Mouse (Mus musculus) cerebellum, adult 11-12 months (tissue): ENCODE measurements around the gene Limk2.

Source experiments
- DNase-seq: peaks from one replicate; pipeline ENCODE4 v3.0.0; 2022

Gene Limk2

GRCm38 (mm10) chr11:3331756-3332642, 77.0 kb downstream of the Limk2 start:
- peak; percentile 96 for DNase-seq

DNA sequence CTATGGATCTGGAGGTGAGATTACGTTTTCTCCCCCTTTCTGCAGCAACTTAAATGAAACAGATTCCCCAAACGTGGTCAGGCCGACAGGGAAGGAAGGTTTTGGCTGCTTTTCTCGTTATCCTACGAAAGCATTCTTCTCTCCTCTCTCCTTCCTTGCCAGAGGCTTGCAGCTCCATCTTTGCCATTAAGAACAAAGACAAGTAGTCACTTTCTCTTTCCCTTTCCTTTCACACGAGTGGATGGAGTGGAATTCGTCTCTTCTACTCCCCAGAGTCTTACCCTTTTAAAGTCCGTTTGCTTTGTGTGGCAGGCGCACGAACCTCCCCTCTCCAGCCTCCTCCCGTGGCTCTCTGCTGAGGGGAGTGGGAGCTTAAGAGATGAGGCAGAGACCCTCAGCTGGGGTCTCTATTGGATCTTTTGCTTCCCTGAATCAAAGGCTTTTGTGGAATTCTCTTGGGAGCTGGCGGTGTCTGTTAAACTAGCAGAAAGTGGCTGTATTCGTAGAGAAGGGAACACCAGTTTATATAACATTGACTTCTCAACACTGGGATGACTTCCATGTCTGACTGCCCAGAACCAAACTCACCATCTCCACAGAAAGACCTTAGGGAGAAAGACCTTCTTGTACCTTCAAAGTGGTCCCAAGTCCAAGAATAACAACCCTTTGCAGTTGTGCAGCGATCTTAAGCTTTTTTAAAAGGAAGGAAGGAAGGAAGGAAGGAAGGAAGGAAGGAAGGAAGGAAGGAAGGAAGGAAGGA, 77.8 kb downstream of the Limk2 start:
- peak; percentile 51 for DNase-seq

DNA sequence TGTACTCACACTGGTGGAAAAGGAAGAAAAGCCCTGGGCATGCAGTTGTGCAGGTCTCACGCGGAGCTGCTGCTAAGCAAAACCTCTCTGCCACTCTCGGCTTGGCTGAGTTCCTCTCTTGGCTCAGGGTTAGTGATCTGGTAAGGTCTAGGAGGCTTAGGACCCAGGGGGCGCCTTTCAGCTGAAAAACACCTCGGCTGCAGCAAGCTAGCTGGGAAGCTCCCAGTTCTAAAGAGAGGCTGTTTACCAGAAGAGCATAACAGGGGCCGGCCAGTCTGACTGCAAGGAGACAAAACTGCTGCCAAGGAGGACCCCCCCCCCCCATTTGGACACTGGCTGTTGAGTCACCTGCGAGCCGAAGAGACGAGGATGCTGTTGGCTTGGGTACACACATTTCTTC, 78.4 kb downstream of the Limk2 start:
- peak; percentile 94 for DNase-seq

GRCm38 (mm10) chr11:3329891-3330451, 79.0 kb downstream of the Limk2 start, which contains the start of gene Pik3ip1:
TSS of gene Pik3ip1 (plus strand) at chr11:3330401.
- DNase-seq: no peak

GRCm38 (mm10) chr11:3328806-3329775, 79.9 kb downstream of the Limk2 start:
- DNase-seq: peak; percentile 42

GRCm38 (mm10) chr11:3328271-3328670, 80.7 kb downstream of the Limk2 start:
- DNase-seq: no peak

GRCm38 (mm10) chr11:3318286-3318685, 90.7 kb downstream of the Limk2 start:
- DNase-seq: no peak

GRCm38 (mm10) chr11:3314148-3314547, 94.8 kb downstream of the Limk2 start:
- peak; percentile 69 for DNase-seq

DNA sequence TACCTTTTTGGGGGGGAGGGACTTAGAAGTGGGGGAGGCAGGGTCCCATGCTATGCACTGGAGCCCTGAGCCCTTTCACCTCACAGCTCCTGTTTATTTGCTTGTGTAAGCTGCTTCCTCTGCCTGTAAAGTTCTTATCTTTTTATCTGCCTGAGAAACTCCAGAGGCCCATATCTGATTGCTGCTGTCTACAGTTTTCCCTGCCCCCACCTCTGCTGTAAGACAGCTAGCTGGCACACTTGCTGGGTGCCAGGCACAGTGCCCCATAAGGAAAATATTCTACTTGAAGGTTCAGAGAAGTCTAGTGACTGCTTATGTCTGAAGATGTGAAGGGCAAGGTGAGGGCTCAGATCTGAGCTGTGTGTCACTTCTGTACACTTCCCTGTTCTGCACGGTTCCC, 95.7 kb downstream of the Limk2 start:
- DNase-seq: no peak

DNA sequence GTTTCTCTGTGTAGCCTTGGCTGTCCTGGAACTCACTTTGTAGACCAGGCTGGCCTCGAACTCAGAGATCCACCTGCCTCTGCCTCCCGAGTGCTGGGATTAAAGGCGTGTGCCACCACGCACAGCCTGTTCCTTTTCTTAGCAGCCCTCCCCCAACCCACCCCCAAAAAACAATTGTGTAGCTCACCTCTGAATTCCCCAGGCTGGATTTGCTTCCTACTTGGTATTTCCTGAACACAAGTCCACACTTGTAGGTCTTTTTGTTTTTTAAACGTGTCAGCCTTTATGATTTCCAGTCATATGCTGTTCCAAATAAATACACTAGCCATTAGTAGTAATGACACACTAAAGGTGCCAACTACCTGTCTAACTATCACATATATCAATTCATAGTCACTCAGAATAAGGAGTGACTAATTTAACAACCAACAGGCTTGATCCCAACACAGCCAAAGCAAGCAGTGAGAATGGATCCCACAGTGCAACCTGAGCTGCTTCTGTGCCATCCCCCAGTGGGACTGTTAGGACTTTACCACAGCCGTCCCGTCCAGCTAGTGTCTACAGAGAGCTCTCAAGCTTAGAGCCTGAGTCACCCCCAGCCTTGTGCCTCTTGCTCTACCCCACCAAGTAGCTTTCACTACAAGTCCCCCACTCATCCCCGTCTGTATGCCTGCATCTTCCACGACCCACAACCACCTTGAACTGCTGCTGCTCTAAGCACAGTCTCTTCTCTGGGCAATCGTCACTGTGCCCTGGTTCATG, 97.2 kb downstream of the Limk2 start:
- no peak for DNase-seq

DNA sequence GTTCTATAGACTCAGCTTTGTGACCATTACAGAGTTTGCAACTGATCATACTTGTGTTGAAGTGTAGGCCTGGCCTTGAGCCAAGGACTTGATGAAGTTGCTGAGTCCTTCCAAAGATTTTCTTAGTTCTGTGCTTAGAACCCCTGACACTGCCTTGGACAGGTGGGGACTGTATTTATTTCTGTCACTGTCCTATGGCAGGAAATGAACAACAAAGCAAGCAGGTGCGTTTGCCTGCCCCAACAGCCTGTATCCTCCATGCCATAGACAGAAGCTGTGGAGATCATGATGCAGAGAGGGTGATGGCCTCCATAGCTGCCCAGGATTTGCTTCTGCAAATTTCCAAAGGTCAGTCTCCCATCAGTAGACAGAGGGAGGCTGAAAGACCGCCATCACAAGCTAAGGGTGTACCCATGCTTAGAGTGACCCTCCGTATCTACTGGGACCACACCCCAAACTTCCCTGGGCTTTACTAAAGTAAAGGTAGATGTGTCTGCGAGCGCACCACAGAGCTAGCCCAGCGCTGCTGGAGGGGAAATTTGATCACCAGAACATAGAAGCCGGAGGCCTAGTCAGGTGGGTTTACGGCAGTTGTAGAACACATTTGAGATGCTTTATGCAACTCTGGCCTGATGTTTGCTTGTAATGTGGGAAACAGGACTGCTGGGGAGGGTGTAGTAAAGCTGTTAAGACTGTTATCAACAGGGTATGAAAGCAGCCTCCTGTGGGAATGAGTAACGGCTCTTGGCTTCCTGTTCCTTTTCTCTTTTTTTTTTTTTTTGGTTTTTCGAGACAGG, 98.0 kb downstream of the Limk2 start:
- no peak for DNase-seq

- no peak for DNase-seq
Observed at GRCm38 (mm10) chr11:3309884-3310283, 99.1 kb downstream of the Limk2 start.

- no peak for DNase-seq
Observed at GRCm38 (mm10) chr11:3307875-3308274, 101.1 kb downstream of the Limk2 start.

DNA sequence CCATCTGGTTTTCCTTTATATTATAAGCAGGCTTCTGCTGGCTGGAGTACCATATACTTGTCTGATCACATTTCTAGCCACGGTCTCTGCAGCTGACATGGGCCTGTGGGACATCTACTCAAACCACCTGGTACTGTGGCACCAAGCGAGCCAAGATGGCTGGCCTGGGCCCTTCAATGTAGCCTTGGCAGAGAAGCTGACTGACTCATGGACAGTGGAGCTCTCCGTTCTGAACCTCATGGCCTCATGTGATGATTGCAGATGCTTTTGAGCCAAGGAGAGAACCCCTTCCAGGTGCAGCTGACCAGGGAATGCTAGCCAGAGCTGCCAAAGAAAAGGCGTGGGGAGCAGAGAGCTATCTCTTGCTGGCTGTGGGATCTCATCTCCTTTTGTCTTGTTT, 103.2 kb downstream of the Limk2 start:
- DNase-seq: peak; percentile 25

DNA sequence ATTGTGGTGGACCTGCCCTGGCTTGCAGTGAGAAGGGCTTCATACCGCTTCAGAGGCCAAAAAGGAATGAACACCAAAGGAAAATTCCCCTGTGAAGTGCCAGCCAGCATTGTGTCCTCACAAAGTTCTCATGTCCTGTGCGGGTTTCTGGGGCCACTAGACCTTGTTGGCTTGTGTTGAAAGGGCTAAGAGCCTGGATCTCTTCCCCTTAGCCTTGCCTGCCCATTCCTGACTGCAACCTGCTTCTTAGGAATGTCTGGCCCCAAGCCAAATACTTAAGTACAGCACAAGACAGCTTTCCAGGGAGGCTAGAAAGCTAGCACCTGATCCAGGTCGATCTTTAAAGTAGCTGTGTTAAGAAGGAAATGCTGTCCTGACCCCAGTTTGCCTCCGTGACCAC, 106.2 kb downstream of the Limk2 start:
- DNase-seq: no peak

DNA sequence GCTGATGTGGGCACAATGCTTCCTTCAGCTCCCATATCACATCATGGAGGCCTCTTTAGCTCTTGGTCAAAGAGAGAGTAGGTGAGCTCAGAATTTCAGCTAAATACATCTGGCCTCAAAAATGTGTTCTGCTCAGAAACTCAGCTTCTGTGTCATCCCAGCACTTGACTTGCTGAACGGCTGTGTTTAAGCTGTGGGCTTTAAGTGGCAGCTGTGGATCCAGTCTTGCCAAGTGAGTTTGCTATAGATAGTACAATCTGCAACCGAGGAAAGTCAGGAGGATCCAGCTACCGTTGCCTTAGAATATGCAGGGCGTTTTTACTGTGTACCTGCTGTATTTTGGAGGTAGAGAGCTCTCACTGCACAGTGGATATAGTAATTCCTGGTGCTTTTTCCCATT, 106.6 kb downstream of the Limk2 start:
- DNase-seq: no peak

GRCm38 (mm10) chr11:3301075-3301474, 107.9 kb downstream of the Limk2 start:
- no peak for DNase-seq

- DNase-seq: no peak
Observed at GRCm38 (mm10) chr11:3298813-3299185, 110.2 kb downstream of the Limk2 start.

DNA sequence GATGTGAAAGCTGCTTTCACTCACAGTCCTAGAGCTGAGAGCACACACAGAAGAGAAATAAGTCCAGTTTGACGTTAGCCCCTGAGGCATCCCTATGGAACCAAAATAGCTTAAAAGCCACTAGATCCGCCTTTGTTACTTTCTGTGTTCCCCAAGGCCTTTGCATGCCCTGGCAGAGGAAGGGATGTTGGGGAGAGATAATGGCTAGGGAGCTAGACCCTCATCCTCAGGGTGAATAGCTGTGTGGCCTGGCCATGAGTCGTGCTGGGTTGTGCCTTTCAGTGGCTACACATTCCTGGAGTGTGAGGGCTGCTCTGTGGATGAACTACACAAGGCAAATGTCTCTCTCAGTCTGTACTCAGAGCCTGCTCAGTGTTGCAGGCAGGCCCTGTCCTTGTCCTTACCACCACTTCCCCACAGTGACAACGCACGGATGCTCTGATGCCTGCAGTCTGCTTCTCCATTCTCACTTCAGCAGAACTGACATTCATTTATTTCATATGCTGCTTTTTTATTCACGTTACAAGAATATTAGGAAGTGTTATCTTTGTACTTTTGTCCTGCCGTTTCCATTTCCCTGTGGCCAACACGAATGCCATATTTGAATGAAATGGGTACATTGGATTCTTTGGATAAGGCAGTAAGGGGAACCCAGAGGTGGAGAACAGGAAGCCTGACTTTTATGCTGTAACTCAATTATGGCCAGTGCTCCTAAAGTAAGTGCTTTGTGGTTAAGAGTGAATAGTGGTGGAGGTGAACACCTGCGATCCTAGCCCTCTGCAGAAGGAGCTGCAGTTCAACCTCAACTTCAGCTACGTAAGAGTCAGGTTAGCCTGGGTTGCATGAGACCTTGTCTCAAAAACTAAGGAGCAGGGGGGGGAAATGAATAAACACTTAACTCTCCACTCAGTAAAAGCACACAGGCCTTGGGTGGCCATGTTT, 110.8 kb downstream of the Limk2 start:
- DNase-seq: no peak

DNA sequence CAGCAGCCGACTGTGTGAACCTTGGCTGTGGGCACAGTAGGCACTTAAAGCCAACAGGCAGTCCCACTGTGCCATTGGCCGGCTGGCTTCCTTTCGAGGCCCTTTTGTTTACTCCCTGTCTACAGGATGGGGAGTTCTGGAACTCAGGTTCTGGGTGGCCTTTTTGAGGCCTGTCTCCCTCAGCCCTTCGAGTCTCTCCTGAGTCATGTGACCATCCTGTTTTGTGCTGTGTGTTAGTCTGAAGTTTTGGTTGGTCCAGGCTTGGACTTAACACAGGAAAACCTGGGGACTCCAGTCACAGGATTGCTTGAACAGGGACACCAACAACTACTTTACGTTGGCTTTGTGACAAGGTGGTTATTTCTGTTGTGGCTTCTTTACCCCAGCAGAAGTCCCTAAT, 112.9 kb downstream of the Limk2 start:
- DNase-seq: no peak
